Mouse (Mus musculus) B cell, adult 2 months (primary cell): Measurements from ENCODE around the gene Gm37240.

Source experiments
- DNase-seq, 2 experiments: peaks; one replicate each; pipeline ENCODE4 v3.0.0; 2022

The Gm37240 gene

DNA sequence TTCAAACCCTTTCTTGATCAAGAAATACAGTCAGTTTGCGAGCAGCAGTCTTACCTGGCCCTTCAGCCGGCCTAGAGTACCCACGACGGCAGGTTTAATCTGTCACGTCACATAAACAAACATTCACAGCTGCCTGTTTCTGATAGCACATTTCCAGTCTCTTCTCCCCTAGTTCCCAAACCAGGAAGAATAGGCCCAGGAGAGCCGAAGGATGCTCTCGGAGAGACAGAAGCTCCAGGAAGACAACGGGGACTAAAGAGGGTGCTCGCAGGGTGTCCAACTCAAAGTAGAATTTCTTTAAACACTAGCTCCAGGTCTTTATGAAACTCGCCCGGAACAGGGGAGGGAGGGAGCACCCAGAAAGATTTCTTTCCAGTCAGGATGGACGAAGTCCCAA lies 1408.4 kb downstream of the Gm37240 start:
- DNase-seq = no peak

DNA sequence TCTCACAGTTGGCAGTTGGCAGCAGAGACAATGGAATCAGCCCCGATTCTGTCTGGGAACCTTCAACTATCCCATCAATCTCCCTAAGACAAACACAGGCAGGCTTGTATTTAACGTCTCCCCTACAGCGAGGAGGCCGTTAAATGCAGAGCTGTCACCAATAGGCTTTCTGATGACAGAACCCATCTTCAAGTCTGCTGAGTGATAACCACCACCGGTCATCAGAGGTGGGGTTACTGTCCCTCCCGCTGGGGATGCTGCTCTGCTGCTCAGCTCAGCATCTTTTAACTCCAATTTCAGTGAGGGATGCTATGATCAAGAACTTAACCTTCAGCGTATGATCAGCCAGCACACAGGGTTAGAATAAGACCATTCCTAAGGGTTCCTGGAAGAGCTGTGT lies 1409.1 kb downstream of the Gm37240 start:
- DNase-seq = no peak

DNA sequence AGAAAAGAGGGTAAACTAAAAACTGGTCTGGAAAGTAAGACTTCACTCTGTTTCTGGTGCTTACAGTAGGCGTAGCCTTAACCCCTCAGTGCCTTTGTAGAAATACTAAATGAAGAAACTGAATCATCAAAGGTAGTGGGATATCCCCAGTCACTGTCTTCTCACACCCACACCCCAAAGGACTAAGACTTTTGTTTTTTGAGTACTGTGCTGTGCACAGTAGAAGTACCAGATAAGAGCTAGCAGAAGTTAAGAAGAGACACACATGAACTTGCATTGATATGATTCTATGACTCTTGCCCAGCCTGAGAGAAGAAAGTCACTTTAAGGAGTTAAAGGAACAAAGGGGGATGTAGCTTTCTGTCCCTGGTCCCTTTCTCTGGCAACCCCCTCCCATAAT lies 1409.8 kb downstream of the Gm37240 start:
- no peak for DNase-seq

DNA sequence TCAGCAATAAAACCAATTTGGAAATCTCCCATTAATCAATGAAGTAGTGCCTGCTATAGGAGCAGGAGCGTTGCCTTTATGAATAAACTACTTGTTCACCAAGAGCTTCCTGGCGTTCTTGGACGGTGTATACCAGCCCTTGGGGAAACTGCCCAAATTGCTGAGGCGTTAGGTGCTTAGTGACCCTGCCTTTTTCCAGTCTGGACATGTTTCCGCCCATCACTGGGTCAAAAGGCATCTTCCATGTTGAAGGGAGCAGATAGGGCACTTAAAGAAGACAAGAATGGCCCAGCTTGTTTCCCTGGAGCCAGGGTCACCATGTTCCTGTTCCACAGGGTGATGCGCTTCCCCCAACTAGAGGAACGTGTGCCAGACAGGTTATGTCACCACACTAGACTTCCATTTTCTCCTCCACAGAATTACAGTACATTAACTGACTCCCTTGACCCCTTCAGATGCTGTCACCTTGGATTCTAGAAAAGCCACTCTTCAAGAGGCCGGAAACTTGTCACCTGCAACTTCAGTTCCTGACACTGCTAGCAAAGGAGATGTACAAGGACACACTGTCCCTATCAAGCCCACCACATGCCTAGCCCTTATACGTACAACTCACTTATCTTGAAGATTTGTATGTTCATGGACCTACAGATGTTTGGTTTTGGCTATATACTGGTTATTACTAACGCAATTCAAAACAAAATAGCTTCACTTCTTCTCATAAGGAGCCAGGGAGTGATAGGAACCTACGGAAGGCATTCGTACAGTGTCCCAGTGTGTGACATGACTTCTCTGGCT lies 1412.1 kb downstream of the Gm37240 start:
- no peak for DNase-seq

DNA sequence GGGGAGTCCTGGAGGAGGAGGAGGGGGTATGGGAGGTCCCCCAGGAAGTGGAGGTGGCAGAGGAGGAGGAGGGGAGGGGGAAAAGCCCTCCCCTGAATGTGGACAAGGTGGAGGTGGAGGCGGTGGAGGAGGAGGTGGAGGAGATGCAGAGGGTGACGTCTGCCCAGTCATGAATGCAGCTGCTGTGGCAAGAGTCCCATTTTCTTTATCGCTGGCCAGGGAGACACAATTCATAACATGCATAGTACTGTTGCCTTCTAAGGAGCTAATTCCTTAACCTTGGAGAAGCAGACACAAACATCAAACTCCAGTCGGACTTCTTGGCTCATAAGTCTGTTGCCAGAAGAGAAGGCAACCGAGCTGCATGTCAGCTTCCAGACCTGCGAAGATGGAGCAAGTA lies 1412.9 kb downstream of the Gm37240 start:
- no peak for DNase-seq

DNA sequence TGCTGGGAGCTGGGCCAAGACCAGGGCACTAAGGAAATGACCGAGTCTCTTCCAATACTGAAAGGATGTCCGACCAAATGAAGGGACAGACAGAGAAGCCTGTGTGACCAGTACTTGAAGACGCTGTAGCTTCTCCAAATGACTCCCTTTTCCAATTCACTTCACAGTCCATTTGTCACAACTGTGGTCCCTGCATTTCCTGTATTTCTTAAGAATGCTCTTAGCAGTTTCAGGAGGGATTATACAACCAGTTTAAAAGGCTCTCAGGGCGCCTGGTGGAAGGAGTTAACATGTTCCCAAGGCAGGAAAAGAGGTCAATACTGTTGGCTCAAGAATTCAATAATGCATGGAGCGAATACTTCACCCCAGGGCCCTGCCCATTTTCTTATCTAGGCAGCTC lies 1414.4 kb downstream of the Gm37240 start:
- DNase-seq = no peak

DNA sequence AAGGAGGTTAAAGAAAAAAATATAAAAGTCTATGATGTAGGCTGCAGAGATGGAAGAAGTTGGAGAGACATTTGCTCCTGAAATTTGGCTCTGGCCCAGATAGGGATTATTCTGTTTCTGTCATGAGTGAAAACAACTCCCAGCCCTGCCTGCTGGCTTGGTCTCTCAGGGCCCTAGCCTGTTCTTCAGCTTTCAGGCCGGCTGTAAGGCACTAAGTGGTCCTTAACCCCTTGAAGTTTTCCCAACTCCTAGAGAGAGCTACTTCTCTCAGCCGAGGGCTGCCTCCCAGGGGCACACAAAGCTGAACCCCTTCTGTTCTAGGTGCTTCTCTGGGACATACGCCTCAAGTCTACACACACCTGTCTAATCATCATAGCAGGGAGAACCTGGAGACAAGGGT lies 1414.8 kb downstream of the Gm37240 start:
- no peak for DNase-seq

DNA sequence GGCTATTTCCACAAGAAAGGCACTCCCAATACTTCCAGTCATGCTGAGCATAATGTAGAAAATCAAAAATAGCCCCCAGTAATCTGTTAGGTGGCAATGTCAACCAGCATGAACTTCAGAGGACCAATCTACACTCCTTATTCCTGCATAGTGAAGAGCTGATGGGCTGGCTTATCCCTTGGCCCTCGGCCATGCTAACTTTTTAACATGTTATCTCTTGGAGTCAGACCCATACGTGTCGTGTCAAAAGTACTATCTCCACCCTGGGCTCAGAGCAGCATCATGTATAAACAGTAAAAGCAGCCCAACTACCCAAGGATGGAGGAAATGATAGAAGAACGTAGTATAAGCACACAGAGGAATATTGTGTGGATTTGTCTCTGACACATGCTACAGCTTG lies 1416.2 kb downstream of the Gm37240 start:
- no peak for DNase-seq

DNA sequence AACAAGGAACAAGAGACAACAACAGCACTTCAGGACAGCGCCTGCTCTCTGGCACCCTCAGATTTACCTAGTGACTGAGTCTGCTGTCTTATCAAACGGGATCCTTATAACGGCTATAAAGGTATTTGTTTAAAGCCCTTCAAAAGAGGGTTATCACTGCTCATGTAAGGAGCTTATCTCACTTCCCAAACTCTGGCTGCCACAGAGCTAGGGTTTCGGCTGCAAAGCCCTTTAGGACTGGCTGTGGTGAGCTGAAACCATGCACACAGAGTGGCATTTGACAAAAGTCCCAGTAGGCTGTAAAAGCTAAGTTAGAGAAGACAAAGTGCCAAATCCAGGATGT lies 1419.2 kb downstream of the Gm37240 start:
- DNase-seq = no peak

DNA sequence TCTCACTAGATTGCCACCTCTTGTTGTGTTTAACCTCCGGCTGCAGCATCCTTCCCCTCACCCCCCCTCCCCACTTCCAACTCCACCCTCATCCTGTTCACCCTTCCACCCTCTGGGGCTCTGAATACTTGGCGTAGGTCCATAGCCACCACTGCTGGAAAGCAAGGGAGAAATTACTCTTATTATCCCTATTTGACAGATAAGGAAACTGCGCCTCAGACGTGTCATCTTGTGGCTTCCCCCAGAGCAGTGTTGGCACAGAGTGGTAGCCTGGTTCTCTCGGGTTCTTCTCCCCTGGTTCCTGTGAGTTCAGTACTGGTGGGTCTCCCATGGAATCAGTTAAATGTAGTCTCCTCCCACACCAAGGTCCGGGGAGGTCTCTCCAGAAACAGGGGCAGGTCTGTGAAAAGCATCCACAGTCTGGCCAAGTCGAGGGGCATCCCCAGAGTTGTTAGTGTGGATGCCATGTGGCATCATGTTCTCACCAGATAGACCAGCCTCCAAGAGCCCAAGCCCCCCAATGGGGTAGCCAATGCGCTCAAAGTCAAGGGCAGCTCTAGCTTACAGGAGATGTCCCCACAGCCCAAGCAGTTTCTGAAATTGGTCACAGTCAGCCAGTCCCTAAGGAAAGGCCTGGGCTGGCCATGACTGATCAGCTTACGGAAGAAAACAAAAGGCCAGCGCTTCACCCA lies 1419.8 kb downstream of the Gm37240 start:
- DNase-seq = no peak

DNA sequence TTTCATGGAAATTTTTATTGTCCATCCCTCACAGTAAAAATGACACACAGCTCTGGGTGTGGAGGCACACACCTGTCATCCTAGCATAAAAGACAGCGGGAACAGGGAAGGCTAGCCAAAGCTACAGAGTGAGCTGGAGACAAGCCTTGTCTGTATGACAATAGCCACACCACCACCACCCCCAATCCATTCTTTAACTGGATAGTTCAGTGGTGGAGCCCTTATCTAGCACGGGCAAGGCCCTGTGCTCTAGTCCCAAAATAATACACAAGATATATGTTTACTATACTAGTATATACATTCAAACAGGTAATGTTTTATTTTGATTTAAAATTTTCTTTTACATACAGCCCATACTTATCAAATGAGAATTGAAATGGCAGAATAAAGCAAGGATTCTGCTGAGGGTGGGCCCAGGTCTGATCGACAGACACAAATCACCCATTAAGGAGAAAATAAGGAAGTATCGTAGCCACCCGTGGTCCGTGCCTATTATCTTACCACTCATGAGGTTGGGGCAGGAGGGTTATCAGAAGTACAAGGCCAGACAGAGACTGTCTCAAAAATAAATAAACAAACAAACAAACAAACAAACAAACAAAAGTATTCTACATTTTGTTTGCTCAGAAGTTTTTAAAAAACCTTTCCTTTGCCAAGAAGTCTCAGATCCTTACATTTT lies 1421.4 kb downstream of the Gm37240 start:
- no peak for DNase-seq

DNA sequence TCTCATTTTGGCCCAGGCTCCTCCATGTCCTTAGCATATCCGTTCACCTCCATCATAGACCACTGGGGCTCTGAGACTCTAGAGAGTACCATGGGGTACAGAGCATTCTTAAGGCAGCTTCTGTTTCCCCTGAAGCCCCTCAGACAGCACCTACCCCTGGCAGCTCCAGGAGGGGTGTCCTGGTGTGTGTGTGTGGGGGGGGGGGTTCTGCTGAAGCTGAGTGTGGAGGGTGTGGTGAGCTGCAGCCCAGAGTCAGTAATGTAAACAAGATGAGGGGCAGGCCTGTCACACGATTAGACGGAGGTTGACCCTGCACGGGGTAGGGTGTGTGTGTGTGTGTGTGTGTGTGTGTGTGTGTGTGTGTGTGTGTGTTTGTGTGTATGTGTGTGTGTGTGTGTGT lies 1425.6 kb downstream of the Gm37240 start:
- DNase-seq = no peak

DNA sequence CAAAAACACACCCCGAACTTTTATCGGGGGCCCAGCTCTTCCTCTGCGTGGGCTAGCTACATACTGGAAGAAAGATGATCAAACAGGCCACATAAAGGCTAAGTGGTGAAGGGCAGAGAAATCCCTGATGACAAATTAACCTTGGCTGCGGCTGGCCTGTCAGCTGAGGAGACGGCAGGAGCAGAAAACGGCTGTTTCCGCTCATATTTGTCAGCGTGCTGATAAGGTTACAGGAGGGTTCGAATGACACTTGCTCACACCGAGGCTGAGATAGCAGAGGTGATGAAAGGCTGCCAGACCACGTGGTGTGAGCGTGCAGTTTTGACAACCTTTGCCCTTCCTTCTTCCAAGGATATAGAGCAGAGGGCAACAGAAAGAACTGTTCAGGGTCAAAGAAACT lies 1426.4 kb downstream of the Gm37240 start:
- DNase-seq = no peak

DNA sequence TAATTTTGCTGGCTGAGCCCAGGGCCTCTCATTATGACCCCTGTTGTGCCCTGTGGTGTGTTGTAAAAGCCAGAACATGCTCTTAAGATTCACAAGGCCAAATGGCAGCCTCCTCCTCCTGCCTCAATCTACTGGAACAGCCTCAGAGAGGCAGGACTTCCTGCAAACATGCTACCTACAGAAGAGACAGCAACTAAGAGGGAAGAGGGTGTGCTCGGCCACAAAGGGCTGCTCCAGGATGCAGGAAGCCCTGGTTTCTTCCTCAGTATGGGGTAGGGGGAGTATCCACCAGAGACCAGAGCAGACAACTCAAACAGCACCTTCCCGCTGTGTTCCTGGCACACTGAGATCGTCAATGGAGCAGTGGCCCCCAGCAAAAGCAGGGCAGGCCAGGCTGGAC lies 1426.8 kb downstream of the Gm37240 start:
- no peak for DNase-seq

DNA sequence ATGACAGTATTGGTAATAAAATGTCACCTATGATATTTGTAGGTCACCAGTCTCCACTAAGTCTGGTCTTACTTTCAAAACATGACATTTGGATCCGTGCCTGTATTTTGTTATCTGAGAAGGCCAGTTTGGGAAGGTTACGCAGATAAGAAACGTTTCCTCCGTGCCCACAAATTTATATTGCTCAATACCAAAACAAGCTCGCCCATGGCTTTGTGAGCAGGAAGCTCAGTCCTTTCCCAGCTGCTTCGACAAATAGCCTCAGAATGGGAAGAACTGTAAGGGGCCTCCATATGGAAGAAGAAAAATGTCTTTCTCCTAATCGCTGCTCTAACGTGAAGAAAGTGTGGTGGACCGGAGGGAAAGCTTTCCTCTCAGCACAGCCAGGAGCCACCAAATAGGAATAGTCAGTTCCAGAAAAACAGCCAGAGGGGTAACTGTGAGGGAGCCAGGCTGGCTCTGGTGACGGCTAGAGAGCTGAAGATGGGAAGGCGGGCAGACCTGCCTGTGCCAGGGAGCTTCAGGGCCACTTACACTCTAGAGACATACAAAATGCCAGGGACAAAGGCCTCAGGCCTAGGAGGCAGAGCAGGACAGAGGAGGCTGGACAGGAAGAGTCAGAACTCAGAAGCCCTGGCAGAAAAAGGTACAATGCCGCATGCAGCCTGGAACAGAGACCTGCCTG lies 1431.4 kb downstream of the Gm37240 start:
- no peak for DNase-seq

DNA sequence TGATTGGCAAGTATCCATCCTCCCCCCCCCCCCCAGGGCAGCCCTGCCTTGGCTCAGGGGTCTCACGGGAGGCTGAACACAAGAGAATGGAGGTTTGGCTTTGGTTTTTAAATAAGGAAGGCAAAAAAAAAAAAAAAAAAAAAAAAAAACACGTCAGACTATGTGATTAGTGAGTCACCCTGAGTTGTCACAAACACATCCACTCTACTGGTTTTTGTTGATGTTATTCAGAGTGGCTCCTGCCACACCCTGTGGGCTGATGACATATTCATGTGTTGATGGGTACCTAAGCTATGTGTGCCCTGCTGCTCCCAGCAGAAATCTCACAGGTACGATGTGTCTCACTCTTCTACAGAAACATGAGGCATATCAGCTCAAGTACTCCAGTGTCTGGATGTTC lies 1436.7 kb downstream of the Gm37240 start:
- DNase-seq = no peak

DNA sequence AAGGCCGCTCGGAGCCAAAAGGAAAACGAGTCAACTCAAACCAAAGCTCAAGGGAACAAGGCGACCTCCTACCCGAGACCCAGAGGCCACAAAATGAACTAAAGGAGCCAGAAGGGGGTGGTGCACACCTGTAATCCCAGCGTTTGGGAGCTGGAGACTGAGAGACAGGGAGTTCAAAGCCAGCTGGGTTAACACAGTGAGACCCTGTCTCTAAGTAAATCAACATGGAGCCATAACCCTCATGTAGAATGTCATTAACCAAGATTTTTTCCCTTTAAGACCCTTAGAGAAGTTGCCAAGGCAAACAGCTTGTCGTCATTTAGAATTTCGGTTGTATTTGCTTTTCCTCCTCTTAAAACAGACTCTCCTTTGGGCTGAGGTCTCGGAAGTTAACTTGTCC lies 1438.3 kb downstream of the Gm37240 start:
- DNase-seq = no peak

DNA sequence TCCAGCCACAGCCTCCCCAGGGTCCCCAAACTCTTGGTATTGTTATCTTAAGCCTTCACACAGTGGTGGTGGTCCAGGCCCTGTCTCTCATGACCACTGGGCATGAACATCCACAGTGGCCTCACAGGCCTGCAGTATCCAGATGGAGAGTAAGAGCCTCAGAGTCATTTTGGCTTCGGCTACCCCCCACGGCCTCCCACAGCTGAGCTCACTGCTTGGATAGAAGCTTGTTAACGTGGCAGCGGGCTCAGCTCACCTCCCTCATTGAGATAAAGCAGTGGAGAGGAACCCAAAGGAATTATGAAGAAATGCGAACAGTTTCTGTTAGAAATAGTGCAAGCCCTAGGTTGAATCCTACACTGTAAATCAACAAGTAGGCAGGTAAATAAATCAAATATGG lies 1439.5 kb downstream of the Gm37240 start:
- DNase-seq = no peak
